Mouse (Mus musculus) CD4-positive, CD25-positive, alpha-beta regulatory T cell, adult 4 months (primary cell): ENCODE data around the gene Tmem63c. TPM values are rescaled to one million over a fixed set of nuclear protein-coding genes. Genes with fewer than 3 reads are reported as not detected.

Experiments used
- ATAC-seq: one replicate; pipeline ENCODE4 v1.8.0; 2017
- polyA plus RNA-seq, 2 experiments: library from polyadenylated mRNA; unstranded; fragments of 100-300 nt; shearing (Covaris generic); gene quantifications; one replicate each; pipeline ENCODE4 v1.2.1; 2017

The Tmem63c gene
- 1 to 10 TPM in 1 of 2 experiments, under 1 TPM in 1; 0.54 to 1.1 TPM for polyA plus RNA-seq

DNA sequence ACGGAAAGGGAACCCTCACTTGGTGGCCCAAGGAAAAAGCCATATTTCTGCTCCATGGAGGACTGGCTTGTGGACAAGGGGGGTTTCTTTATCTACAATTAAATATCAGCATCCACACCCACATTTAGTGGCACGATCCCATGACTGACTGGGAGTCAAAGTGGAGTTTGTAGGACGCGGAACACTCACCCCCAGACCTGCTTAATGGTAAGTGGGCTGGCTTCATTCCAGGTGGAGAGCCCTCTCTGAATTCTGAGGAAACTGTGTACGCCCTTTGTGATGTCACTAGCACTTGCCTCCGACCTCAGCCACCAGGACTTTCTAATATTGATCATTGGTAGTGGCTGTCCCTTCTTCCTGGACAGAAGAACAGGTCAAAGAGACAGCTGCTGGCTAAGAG is at the start of gene Tmem63c:
Gene Tmem63c (plus strand): TSS at position 301 of the 400 bp plus-strand sequence.
- no peak for ATAC-seq

DNA sequence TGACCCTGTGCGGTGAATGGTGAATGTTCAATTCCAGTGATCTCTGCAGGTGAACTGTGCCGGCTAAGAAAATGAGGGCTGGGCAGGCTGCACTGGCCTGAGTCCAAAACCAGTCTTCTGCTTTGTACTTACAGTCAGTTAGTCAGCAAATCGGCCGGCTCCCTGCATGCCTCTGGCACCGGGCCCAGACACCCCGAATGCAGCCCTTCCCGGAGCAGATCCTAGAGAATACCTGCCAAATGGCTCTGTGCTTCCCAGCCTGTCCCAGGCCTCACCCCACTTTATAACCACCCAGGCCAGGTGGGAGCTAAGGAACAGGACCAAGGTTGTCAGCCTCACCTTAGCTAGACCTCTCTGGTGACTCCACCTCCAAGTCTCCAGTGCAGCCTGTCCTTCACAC is 47.9 kb upstream of the Tmem63c start:
- no peak for ATAC-seq

DNA sequence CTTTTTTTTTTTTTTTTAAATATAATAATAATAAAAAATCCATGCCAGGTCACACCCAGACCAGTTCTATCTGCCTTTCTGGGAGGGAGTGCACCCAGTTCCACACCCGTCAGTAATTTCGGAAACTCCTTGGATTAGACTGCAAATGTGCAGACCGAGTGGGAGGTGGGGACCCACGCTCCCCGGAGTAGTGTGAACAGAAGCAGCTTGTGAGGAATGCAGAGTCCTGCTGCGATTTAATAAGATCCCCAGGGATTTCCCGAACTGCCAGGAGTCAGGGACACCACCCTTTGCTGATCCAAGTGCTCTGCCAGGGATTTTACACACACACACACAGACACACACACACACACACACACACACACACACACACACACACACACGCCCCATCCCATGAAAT is 47.4 kb upstream of the Tmem63c start:
- no peak for ATAC-seq

DNA sequence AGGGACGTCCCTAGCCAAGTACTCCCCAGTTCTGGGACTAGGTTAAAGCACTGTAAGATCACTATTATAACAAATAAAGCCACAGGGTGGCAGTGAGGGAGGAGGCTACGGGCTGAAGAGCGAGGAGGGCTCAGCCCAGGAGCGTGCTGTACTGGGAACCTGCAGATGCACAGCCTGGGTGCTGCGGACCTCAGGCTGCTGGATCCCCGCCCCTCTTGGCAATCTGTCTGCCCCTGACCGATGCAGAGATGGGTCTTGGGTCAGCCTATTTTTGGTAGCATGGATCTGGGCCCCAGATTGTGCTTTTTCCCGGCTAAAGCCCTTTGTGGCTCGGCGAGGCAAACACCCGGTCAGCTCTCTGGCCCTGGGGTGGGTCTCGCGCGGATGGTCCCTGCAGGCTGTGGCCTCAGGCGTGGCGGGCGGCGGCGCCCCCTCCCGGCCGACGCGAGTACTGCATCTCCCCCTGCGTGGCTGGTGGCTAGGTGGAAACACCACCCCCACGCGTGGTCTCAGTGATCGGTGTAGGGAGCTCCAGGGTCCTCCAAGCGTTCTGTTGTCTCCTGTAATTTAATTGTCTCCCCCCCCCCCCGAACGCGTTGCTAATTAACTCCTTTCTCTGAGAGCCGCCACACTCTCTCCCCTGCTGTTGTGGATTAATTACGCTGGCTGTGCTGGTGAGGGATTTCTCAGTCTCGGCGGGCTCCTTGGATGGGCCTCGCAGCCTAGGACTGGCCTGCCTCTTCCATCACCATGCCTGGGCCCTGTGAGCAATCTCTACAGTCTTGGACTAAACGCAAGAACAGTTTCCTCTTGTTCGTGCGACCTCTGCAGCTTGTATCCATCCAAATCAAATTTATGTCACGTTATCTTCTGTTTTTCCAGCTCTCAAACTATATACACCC is 46.5 kb upstream of the Tmem63c start:
- ATAC-seq, result no peak

DNA sequence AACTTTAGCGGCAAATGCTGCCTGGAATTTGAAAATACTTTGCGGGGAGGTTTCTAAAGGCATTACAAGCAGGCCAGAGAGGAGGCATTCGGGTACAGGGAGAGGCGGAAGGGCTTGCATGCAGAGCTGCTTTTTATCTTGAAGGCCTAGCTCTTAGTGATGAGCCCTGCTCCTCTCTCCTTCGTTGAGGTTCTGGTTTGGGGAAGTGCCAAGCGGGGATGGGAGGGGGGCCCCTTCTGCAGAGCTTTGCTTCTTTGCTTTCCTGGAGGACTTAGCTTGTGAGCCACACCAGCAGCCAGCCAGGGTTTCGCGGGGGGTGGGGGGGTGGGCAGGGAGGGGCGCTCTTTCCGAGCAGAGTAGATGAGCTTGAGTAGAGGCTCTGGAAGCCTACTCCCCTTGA is 45.4 kb upstream of the Tmem63c start:
- no peak for ATAC-seq

DNA sequence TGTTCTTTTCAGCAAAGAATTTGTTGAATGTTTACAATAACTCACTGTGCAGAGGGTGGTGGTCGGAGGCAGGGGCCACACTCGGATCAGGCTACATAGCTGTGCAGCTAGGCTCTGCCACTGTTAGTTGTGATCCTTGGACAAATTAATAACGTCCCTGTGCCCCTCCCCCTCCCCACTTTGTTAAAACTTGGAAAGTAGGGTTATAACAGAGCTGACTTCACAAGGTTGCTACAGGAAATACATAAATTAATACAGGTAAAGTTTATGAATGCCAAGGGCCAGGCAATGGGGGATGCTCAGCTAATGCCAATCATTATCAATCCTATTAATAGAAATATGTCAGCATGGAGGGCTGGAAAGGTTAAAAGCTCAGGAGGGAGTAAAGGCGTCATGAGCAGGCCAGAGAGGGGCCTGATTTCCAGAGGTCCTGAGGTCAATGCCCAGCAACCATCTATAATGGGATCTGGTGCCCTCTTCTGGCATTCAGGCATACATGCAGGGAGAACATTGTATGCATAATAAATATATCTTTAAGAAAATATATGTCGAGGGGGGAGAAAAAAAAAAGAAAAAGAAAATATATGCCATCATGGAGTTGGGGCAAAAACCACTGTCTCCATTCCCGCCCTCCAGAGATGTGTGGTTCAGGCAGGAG is 44.5 kb upstream of the Tmem63c start:
- ATAC-seq, result no peak

- no peak for ATAC-seq
Observed at GRCm38 (mm10) chr12:86977833-86978232, 43.3 kb upstream of the Tmem63c start.

GRCm38 (mm10) chr12:86981180-86981579 is 40.0 kb upstream of the Tmem63c start:
- no peak for ATAC-seq

DNA sequence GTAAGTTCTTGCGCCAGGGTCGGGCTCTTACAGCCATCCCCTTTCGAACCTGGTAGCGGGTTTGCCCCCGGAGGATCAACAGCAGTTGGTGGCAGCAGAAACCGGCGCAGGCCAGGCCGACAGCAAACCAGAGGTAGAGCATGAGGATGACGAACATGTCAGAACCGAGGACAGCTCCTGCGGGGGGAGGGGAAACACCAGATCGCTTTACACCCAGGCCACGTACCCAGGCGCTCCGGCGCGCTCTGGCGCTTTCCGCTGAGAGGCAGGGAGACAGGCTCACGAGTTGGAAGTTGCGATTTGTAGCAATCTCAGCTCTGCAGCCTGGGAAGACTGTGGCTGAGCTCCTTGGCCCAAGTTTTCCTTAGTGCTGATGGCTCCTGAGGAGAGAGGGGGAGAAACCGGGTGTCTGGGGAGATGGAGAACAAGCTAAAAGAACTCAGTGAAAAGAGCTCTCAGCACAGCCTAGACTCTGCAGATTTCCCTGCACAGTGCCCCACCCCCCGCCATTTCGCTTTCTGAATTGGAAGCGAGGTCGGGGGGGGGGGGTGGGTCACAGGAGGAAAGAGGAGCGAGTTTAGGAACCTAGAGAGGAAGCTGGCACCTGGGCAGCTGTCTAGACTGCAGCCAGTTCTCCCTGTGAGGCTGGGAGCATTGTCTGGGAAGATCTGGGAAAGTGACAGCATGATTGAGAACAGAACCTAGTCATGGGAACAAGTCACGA is 37.5 kb upstream of the Tmem63c start:
- no peak for ATAC-seq

DNA sequence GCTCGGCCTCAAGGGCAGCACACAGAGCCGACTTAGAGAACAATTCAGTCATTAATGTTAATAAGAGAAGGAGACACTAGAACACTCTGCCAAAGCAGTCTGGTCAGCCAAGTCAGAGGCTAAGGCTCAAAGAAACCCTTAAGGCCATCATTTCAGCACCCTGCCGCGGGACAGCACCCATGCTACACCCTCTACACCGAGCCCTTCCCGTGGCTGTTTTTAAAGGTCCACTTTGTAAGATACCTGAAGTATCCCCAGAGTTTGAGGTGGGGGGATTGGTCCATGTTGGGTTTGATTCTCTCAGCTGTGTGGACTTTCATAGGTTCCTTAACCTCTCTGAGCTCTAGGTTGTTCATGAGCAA is 37.0 kb upstream of the Tmem63c start:
- no peak for ATAC-seq

GRCm38 (mm10) chr12:86986562-86986961 is 34.6 kb upstream of the Tmem63c start:
- ATAC-seq, result no peak

DNA sequence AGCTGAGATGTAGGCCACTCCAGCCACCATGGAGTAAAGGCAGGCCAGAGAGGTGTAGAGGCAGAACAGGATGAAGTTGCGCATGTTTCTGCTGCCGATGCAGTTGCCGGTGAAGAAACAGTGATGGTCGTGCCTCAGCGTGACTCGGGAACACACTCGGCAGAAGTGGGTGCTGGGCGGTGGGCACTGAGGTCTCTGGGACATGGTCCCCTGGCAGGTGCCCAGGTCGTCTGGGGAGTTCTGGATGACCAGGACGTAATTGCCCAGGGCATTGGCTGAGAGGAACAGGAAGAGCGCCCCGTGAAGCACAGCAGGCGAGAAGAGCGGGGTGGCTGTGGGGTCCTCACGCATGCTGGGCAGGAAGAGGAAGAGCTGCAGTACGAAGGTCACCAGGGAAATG is 32.9 kb upstream of the Tmem63c start:
- ATAC-seq, result no peak

GRCm38 (mm10) chr12:86989378-86989777 is 31.8 kb upstream of the Tmem63c start:
- ATAC-seq, result no peak

DNA sequence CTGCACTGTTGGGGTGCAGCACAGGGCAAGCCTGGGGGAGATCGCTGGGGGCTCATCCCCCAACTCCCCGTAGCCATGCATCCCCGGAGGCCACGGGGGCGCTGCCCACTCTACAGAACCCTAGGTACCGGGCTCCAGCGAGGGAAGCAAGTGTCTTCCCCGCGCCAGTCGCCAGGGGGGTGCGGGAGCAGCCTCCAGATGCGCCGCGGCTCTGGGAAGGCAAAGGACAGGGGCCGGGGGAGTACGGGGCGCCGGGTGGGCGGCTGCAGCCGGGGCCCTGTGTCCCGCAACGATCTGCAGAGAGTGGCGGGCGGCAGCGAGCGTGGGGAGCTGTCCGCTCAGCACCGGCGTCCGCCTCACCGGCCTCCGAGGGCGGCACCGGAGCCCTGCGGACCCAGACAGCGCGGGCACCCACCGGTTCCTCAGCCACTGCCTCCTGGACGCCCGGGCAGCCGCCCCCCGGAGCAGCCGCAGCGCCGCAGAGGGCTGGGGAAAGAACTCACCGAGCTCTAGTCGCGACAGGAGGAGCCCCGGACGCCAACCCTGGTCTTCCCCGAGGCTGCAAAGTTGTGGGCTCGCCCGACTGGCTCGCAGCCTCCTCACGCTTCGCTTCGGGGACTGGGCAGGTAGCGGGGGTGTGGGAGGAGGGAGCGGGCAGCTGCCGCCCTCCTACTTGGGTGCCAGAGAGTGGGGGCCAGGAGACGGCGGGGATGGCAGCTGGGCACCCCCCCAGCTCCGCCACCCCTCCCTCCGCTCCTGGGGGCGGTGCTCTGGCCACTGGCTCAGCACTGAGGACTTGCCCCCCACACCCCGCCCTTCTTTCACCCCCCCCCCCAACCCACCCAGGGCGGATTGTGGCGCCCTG is 31.0 kb upstream of the Tmem63c start, which contains the start of gene Zdhhc22:
Gene Zdhhc22 (minus strand): TSS at position 541 of the 865 bp plus-strand sequence.
- no peak for ATAC-seq

DNA sequence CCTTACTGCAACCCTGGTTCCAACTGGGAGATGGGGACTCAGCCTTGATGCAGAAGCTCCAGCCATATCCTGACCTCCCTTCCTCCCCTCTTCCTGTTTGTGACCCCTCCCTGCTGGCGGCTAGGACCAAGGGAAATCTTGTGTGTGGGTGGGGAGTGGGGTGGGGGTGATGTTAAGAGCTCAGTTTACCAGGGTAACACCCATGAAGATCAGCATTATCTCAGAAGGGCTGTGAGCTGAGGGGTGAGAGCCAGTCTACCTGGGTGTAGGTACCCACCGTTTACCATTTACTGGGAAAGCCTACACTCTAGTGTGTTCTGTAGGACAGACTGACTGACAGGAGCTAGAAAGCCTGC is 30.4 kb upstream of the Tmem63c start:
- no peak for ATAC-seq

DNA sequence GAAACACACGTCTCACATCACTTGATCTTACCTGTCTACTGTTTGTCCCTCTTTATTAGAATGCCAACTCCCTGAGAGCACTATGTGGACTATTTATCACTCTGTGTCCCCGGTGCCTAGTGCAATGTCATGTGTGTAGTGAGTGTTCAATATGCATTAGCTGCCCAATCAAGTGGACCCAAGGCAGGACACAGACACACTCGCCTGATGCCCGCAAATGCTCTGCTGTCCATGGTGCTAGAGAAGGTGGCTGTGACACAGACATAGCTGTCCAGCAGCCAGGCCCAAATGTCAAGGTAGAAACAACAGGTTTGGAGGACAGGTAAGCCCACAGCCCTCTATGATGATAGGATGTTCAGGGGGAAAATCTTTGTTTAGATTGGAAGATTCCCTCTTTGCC is 27.0 kb upstream of the Tmem63c start:
- no peak for ATAC-seq

GRCm38 (mm10) chr12:86994776-86995175 is 26.4 kb upstream of the Tmem63c start:
- ATAC-seq, result no peak

GRCm38 (mm10) chr12:86995931-86996330 is 25.2 kb upstream of the Tmem63c start:
- ATAC-seq, result no peak

GRCm38 (mm10) chr12:86998699-86999098 is 22.4 kb upstream of the Tmem63c start:
- ATAC-seq, result no peak

GRCm38 (mm10) chr12:86999283-86999820 is 21.8 kb upstream of the Tmem63c start:
- ATAC-seq, result no peak

- no peak for ATAC-seq
Observed at GRCm38 (mm10) chr12:87000151-87000839, 20.8 kb upstream of the Tmem63c start.

DNA sequence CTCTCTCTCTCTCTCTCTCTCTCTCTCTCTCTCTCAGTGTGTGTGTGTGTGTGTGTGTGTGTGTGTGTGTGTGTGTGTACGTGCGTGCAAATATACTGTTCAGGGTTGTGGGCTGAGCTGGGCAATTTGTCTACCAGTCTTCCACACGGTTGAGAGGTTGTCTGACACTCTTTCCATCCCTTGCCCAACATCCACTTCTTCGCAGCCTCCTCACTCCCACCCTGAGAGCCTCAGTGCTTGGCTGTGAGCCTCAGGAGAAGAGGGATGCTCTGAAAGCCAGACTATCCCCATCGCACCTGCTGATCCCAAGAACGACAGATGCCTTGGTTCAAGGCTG is 20.3 kb upstream of the Tmem63c start:
- ATAC-seq, result no peak
